In genomic region chr2:170597586-170597985, GRCm38 (mm10) we compare ENCODE assay signal across 12 mouse cellular contexts. TPM values are rescaled to one million over a fixed set of nuclear protein-coding genes. Genes with fewer than 3 reads are reported as not detected.
A peak's percentile ranks its signal among the peaks of the same experiment; 100 is the strongest.
DNase-seq lines count a peak whose midpoint lies in the region; ATAC-seq and TF ChIP-seq lines count a peak whose summit lies in the region.
"Had no signal": no experiment of that assay in that cellular context is flagged by ENCODE, and none has a peak within 500 bp of the region (broad histone marks: within the 10 kb centered on the region; RNA-seq: fewer than 3 reads in every experiment).

No protein-coding gene starts in this region.

- H3K27me3 ChIP-seq in hindbrain, postnatal 0 days (ENCODE audit: insufficient read depth, low read length) = no peaks in the 10 kb centered on the region
- H3K27me3 ChIP-seq in hindbrain, embryonic 13.5 days = no peaks in the 10 kb centered on the region
- no peaks in the 10 kb centered on the region for H3K27me3 ChIP-seq in midbrain, postnatal 0 days (ENCODE audit: insufficient read depth, low read length)
- no peaks in the 10 kb centered on the region for H3K27me3 ChIP-seq in midbrain, embryonic 14.5 days (ENCODE audit: control insufficient read depth, insufficient read depth, low read length)
- H3K27me3 ChIP-seq: intestine, embryonic 15.5 days; megakaryocyte, embryonic 14.5 days had no signal

- 13% methylated on average over 2 of the region's 2 CpGs for WGBS in hindbrain, postnatal 0 days
- 15% methylated on average over 2 of the region's 2 CpGs for WGBS in hindbrain, embryonic 13.5 days
- 26% methylated on average over 2 of the region's 2 CpGs for whole genome bisulfite sequencing in midbrain, postnatal 0 days
- WGBS in midbrain, embryonic 14.5 days = 12% methylated on average over 2 of the region's 2 CpGs

- no peaks in the 10 kb centered on the region for H3K4me1 ChIP-seq in hindbrain, postnatal 0 days (ENCODE audit: insufficient read depth, low read length)
- peaks cover 5% of the 10 kb centered on the region; the same call in 1 of the 2 replicates for H3K4me1 ChIP-seq in hindbrain, embryonic 13.5 days (replicated peaks)
- H3K4me1 ChIP-seq in midbrain, postnatal 0 days (ENCODE audit: insufficient read depth, low read length) = no peaks in the 10 kb centered on the region
- H3K4me1 ChIP-seq in midbrain, embryonic 14.5 days (ENCODE audit: control insufficient read depth, insufficient read depth, low read length) = no peaks in the 10 kb centered on the region
- H3K4me1 ChIP-seq: intestine, embryonic 15.5 days; megakaryocyte, embryonic 14.5 days had no signal

- H3K36me3 ChIP-seq in hindbrain, postnatal 0 days (ENCODE audit: insufficient read depth, low read length) = no peaks in the 10 kb centered on the region
- H3K36me3 ChIP-seq in hindbrain, embryonic 13.5 days = no peaks in the 10 kb centered on the region
- H3K36me3 ChIP-seq in midbrain, postnatal 0 days (ENCODE audit: insufficient read depth, low read length) = no peaks in the 10 kb centered on the region
- no peaks in the 10 kb centered on the region for H3K36me3 ChIP-seq in midbrain, embryonic 14.5 days (ENCODE audit: control insufficient read depth, insufficient read depth, low read length)
- H3K36me3 ChIP-seq: intestine, embryonic 15.5 days had no signal

- H3K27ac ChIP-seq in hindbrain, postnatal 0 days = no peak overlapping the region
- H3K27ac ChIP-seq in hindbrain, embryonic 13.5 days = no peak overlapping the region
- no peak overlapping the region for H3K27ac ChIP-seq in midbrain, postnatal 0 days (ENCODE audit: low read depth, low read length)
- H3K27ac ChIP-seq in midbrain, embryonic 14.5 days (replicated peaks; ENCODE audit: low read depth, low read length) = no peak overlapping the region
- H3K27ac ChIP-seq: intestine, embryonic 15.5 days had no signal

- H3K9ac ChIP-seq in hindbrain, postnatal 0 days (replicated peaks; ENCODE audit: low read length) = no peak overlapping the region
- H3K9ac ChIP-seq in hindbrain, embryonic 13.5 days = no peak overlapping the region
- H3K9ac ChIP-seq in midbrain, postnatal 0 days (replicated peaks; ENCODE audit: low read length, poor library complexity, severe bottlenecking) = no peak overlapping the region
- no peak overlapping the region for H3K9ac ChIP-seq in midbrain, embryonic 14.5 days (replicated peaks; ENCODE audit: low read length)
- H3K9ac ChIP-seq: intestine, embryonic 15.5 days had no signal

- no peak for ATAC-seq in hindbrain, postnatal 0 days
- no peak for ATAC-seq in hindbrain, embryonic 13.5 days (ENCODE audit: low FRiP score)
- no peak for ATAC-seq in midbrain, postnatal 0 days (ENCODE audit: low FRiP score)
- ATAC-seq in midbrain, embryonic 14.5 days (ENCODE audit: low FRiP score, low TSS enrichment) = no peak
- ATAC-seq: intestine, embryonic 15.5 days had no signal

- intact Hi-C loops in heart, postnatal 25 days (cut with DNase I) = loop anchor here (5.0 kb wide), 1 partner anchor 275 kb away; no protein-coding TSS in a partner anchor

- H3K4me3 ChIP-seq in hindbrain, postnatal 0 days (ENCODE audit: low read length) = no peak overlapping the region
- no peak overlapping the region for H3K4me3 ChIP-seq in hindbrain, embryonic 13.5 days
- no peak overlapping the region for H3K4me3 ChIP-seq in midbrain, postnatal 0 days (ENCODE audit: low read depth, low read length)
- no peak overlapping the region for H3K4me3 ChIP-seq in midbrain, embryonic 14.5 days (replicated peaks; ENCODE audit: low read depth, low read length)
- H3K4me3 ChIP-seq: intestine, embryonic 15.5 days; megakaryocyte, embryonic 14.5 days had no signal

- H3K4me2 ChIP-seq in hindbrain, postnatal 0 days (ENCODE audit: low read depth, low read length) = no peak overlapping the region
- no peak overlapping the region for H3K4me2 ChIP-seq in hindbrain, embryonic 13.5 days
- H3K4me2 ChIP-seq in midbrain, postnatal 0 days (ENCODE audit: low read depth, low read length, poor library complexity, severe bottlenecking) = no peak overlapping the region
- H3K4me2 ChIP-seq in midbrain, embryonic 14.5 days (ENCODE audit: low read length) = no peak overlapping the region
- H3K4me2 ChIP-seq: intestine, embryonic 15.5 days had no signal

- no peaks in the 10 kb centered on the region for H3K9me3 ChIP-seq in hindbrain, postnatal 0 days (ENCODE audit: low read length)
- H3K9me3 ChIP-seq in hindbrain, embryonic 13.5 days = no peaks in the 10 kb centered on the region; the same call in 1 of the 2 replicates
- no peaks in the 10 kb centered on the region for H3K9me3 ChIP-seq in midbrain, postnatal 0 days (ENCODE audit: low read length)
- H3K9me3 ChIP-seq in midbrain, embryonic 14.5 days (ENCODE audit: control insufficient read depth, low read length) = no peaks in the 10 kb centered on the region
- H3K9me3 ChIP-seq: intestine, embryonic 15.5 days had no signal

- peak; percentile 57 for TF ChIP-seq CTCF in hindbrain, postnatal 0 days (IDR thresholded peaks at IDR 0.05; ENCODE audit: low read depth)
- TF ChIP-seq CTCF in midbrain, postnatal 0 days (IDR thresholded peaks at IDR 0.05) = peak; percentile 52

- no peak for DNase-seq in hindbrain, postnatal 0 days (ENCODE audit: low spot score)
- no peak for DNase-seq in midbrain, postnatal 0 days (ENCODE audit: low spot score)
- DNase-seq in midbrain, embryonic 14.5 days = no peak
- peak; percentile 46 for DNase-seq in embryo, embryonic 11 days
- peak; percentile 36 for DNase-seq in retina, postnatal 1 day
- DNase-seq in left cerebral cortex, adult 18-20 months (ENCODE audit: low spot score in 2 of 2) = no peak
- DNase-seq in heart, postnatal 25 days (ENCODE audit: low spot score) = no peak

RNA-seq across cellular contexts. Expression of gene 4930470P17Rik, which starts 4.2 kb away (rescaled TPM):
- total RNA-seq in hindbrain, postnatal 0 days (2014; rRNA removed) = not detected in 2 replicates
- polyA plus RNA-seq in hindbrain, postnatal 0 days (2015; fragmentation: Nextera tagmentation; extraction: Ambion mirVana) = 0.21 and 0.26 TPM in 2 replicates
- polyA plus RNA-seq in hindbrain, embryonic 13.5 days (2015; fragmentation: Nextera tagmentation; extraction: Ambion mirVana) = not detected in 2 replicates
- not detected in 2 replicates for total RNA-seq in midbrain, postnatal 0 days (2014; rRNA removed)
- not detected in 2 replicates for polyA plus RNA-seq in midbrain, postnatal 0 days (2015; fragmentation: Nextera tagmentation; extraction: Ambion mirVana)
- polyA plus RNA-seq in midbrain, embryonic 14.5 days (2014; fragmentation: Nextera tagmentation; extraction: Ambion mirVana) = not detected in 2 replicates
- not detected for total RNA-seq in left cerebral cortex, adult 18-20 months (2021)
- total RNA-seq in heart, postnatal 25 days (2021) = not detected
- total RNA-seq: heart, adult 8-10 months; left cerebral cortex, postnatal 25 days had no signal
- polyA plus RNA-seq: intestine, embryonic 15.5 days had no signal

Comparison
In these comparisons a context has a peak if more than half of its experiments do, and no peak if none do; other contexts are left out.
1. DNase-seq: peak in embryo, embryonic 11 days (single experiment) and retina, postnatal 1 day (single experiment); none in hindbrain, postnatal 0 days (single experiment), midbrain, postnatal 0 days (single experiment), midbrain, embryonic 14.5 days (single experiment), left cerebral cortex, adult 18-20 months (0 of 2) and heart, postnatal 25 days (single experiment).